Mouse (Mus musculus): ENCODE measurements around the gene Scrt2.

- no peak for TF ChIP-seq EP300 (optimal IDR thresholded peaks at IDR 0.05)
- no peak for TF ChIP-seq CTCF (IDR thresholded peaks at IDR 0.05; ENCODE audit: low read depth)
Measured at GRCm38 (mm10) chr2:152055406-152055805, 25.9 kb upstream of the Scrt2 start.
